Mouse (Mus musculus) embryonic fibroblast, embryonic 13.5 days (primary cell): ENCODE measurements around the gene Slc25a27. TPM values are rescaled to one million over a fixed set of nuclear protein-coding genes. Genes with fewer than 3 reads are reported as not detected.

ENCODE experiments used
- H3K27ac ChIP-seq: 2 replicates; pipeline ENCODE4 v1.5.1; 2012; ENCODE audit warnings: low read length, control low read depth, inconsistent platforms; ENCODE audit not compliant: insufficient read depth
- H3K4me1 ChIP-seq: 2 replicates; pipeline ENCODE4 v1.6.1; 2011; ENCODE audit warnings: low read length; ENCODE audit not compliant: control insufficient read depth, insufficient read depth
- H3K4me3 ChIP-seq: 2 replicates; pipeline ENCODE4 v1.5.1; 2011; ENCODE audit warnings: mild to moderate bottlenecking, control low read depth, low read length; ENCODE audit not compliant: insufficient read depth
- CTCF ChIP-seq: IDR thresholded peaks from 2 replicates; pipeline ENCODE4 v1.5.1; 2011; ENCODE audit warnings: mild to moderate bottlenecking, control low read depth, low read length, moderate library complexity, borderline replicate concordance; ENCODE audit not compliant: insufficient read depth
- POLR2A ChIP-seq: IDR thresholded peaks from 2 replicates; pipeline ENCODE4 v1.6.1; 2011; ENCODE audit warnings: low read depth, mild to moderate bottlenecking, control low read depth, low read length, moderate library complexity
- polyA plus RNA-seq: library from polyadenylated mRNA; stranded (reverse); fragments of >200 nt; gene quantifications from 2 replicates; pipeline ENCODE4 v1.2.4, GENCODE M21; 2011; ENCODE audit warnings: low read depth; ENCODE audit not compliant: missing spikeins, insufficient read length

Slc25a27 gene
- polyA plus RNA-seq, 1 experiment, result 2.7 TPM

DNA sequence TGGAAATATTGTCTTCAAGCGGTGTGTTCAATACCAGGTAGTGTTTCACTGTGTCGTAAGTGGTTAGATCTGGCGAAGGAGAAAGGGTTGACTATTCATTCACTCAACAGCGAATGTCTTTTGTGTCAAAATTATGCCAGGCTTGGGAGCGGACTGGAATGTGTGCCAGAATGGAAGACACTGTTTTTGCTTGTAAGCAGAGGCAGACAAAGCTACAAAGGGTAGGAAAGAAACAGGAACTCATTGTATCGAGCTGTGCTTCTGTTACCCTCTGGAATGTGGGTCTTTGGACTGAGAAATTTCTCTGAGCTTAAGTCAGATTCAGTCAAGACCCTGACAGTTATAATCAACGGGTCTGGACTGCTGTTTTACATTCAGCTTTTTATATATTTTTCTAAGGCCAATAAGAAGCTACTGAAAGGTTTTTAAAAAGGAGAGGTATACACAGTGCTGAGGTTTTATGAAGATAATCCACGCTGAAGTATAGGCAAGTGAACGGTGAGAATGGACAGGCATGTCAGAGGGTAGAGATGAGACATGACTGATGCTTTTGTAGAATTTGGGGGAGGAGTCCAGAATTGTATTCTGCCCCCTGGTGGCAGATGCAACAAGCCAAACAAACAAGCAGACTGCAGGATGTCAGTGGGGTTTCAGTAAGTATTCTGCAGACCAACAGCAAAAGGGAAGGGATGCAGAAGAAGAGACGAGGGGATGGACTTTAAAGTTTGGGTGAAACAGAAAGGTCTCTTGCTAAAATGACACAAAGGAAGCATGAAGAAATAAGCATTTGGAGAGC lies 17.2 kb downstream of the Slc25a27 start:
- TF ChIP-seq POLR2A, result no peak
- TF ChIP-seq CTCF, result no peak
- Histone ChIP-seq H3K27ac (no peak overlapping the region), H3K4me3 (no peak overlapping the region), H3K4me1 (no peaks in the 10 kb centered on the region)

DNA sequence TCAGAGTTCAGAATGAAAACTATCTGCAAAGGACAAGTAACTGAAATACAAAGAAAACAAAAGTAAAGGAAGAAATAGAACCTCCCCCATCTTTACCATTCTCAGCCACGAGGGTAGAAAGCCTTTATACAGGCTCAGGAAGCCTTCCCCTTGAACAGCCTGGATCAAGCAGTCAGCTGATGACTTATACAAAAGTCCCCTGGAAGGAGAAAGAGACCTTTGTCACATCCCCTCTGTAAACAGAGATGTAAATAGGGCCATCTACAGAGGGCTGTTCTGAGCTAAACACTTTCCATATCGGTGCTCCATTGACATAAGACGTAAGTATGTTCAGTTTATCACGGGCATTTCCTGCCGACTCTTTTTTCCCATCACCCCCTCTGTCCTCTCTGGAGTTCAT lies 20.1 kb downstream of the Slc25a27 start:
- Histone ChIP-seq H3K4me1 (0 out of 2 replicates have a peak, but pooled peaks cover 3% of the 10 kb centered on the region), H3K27ac (no peak overlapping the region), H3K4me3 (no peak overlapping the region)
- TF ChIP-seq POLR2A (no peak), CTCF (no peak)

DNA sequence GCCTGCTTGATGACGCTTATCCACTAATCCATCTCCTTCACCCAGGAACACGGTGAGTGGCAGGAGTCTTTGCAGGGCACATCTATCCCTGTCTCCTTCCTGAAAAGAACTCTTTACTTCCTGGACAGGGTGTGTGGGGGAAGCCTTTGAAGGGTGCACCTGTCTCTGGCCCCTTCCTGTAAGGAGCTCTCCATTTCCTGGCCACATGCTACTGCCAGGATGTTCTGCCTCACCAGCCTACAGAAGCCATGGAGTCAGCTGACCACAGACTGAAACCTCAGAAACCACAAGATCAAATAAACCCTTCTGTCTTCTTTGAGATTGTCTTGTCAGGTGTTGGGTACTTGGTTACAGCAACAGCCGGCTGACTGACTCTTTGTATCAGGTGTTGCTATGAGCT lies 21.9 kb downstream of the Slc25a27 start:
- Histone ChIP-seq H3K4me1 (0 out of 2 replicates have a peak, but pooled peaks cover 3% of the 10 kb centered on the region), H3K4me3 (no peak overlapping the region), H3K27ac (no peak overlapping the region)
- TF ChIP-seq POLR2A, result no peak
- TF ChIP-seq CTCF, result no peak

DNA sequence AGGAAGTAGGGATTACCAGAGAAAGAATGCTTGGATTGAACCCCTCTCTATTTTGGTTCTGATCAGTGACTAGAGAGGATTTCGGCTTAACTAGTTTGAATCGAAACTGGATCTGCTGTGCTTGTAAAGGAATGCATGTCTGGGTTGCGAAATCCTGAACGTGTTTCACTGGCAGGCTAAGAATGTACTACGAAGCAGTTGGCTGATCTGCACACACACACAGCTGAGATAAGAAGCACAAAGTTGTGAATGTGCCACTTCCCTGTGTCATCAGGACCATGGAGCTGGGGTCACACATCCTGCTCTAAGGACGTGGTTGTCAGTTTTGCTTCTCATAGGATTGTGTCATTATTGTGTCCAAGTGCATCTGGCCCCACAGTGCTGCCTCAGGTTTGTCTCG lies 22.6 kb downstream of the Slc25a27 start:
- no peak for TF ChIP-seq POLR2A
- TF ChIP-seq CTCF, result no peak
- no peak overlapping the region for H3K27ac ChIP-seq
- H3K4me3 ChIP-seq, result no peak overlapping the region
- 0 out of 2 replicates have a peak, but pooled peaks cover 3% of the 10 kb centered on the region for H3K4me1 ChIP-seq

DNA sequence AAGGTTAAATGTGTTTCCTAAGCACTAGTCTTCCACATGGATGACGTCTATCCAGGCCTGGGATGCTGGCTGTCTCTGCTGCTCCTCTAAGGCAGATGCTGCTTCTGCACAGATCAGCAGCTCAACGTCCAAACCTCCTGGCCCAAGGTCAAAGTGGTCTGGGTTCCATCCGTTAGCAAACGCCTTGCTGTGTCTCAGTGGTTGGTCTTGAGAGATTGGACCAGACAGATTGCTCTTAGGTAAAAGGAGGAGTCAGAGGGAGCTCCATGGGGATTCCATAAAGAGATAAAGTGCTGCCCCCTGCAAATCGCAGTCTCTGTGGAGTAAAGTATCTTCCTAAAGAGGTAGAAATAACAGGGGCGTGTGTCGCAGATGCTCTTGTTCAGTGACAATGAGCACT lies 23.8 kb downstream of the Slc25a27 start:
- no peak for TF ChIP-seq POLR2A
- no peak for TF ChIP-seq CTCF
- Histone ChIP-seq H3K4me1 (0 out of 2 replicates have a peak, but pooled peaks cover 3% of the 10 kb centered on the region), H3K27ac (no peak overlapping the region)

DNA sequence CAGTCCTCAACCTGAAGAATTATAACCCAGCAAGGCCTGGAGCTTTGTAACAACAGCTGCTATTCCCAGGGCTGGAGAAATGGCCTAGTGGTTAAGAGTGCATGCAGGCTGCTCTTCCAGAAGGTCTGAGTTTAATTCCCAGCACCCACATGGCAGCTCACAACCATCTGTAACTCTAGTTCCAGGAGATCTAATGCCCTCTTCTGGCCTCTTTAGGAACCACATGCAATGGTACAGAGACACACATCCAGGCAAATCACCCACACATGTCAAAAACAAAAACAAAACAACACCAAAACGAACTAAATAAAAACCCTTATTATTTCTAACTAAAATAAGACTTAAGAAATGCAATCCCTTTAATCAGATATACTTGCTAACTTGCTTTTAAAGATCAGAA lies 26.2 kb downstream of the Slc25a27 start:
- H3K27ac ChIP-seq, result no peak overlapping the region

More for the DNA sequence above, 23.8 kb downstream of the Slc25a27 start:
- no peak overlapping the region for H3K4me3 ChIP-seq

DNA sequence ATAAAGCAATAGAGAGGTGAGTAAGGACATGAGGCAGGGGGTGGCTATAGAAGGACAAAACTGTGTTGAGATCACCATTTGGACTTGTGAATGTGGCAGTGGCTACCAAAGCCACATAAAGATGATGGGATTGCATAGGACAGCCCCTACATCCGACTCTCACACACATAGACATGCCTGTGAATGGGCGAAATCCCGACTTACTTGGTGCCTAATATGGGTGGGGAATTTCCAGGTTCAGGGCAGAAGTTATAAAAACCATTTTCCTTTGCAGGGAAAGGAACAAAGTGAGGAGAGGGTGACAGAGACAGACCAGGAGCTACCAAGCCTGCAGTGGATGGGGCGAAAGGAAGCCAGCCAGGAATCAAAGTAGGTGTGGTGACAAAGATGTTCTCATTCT lies 29.9 kb downstream of the Slc25a27 start:
- Histone ChIP-seq H3K27ac (no peak overlapping the region), H3K4me3 (no peak overlapping the region), H3K4me1 (no peaks in the 10 kb centered on the region)
- no peak for TF ChIP-seq POLR2A
- TF ChIP-seq CTCF, result no peak

More for the DNA sequence above, 26.2 kb downstream of the Slc25a27 start:
- 0 out of 2 replicates have a peak, but pooled peaks cover 3% of the 10 kb centered on the region for H3K4me1 ChIP-seq
- TF ChIP-seq CTCF (no peak), POLR2A (no peak)
- no peak overlapping the region for H3K4me3 ChIP-seq

DNA sequence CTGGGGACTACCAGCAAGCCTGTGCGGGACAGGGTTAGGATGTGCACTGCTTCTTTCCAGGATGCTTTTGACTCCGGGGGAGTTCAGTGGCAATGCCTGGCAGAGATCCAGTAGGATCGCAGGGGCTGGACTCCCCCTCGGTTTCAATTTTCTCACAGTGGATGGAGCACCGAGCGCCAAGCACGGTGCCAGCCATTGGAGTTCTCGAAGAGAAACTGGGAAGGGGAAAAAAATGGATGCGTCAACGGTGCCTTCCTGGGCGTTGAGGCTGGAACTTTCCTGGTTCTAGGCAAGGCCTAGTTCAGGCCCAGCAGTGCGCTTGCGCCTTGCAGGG lies 36.6 kb downstream of the Slc25a27 start:
- Histone ChIP-seq H3K27ac (no peak overlapping the region), H3K4me3 (no peak overlapping the region), H3K4me1 (no peaks in the 10 kb centered on the region)
- TF ChIP-seq CTCF, result no peak
- TF ChIP-seq POLR2A, result no peak

DNA sequence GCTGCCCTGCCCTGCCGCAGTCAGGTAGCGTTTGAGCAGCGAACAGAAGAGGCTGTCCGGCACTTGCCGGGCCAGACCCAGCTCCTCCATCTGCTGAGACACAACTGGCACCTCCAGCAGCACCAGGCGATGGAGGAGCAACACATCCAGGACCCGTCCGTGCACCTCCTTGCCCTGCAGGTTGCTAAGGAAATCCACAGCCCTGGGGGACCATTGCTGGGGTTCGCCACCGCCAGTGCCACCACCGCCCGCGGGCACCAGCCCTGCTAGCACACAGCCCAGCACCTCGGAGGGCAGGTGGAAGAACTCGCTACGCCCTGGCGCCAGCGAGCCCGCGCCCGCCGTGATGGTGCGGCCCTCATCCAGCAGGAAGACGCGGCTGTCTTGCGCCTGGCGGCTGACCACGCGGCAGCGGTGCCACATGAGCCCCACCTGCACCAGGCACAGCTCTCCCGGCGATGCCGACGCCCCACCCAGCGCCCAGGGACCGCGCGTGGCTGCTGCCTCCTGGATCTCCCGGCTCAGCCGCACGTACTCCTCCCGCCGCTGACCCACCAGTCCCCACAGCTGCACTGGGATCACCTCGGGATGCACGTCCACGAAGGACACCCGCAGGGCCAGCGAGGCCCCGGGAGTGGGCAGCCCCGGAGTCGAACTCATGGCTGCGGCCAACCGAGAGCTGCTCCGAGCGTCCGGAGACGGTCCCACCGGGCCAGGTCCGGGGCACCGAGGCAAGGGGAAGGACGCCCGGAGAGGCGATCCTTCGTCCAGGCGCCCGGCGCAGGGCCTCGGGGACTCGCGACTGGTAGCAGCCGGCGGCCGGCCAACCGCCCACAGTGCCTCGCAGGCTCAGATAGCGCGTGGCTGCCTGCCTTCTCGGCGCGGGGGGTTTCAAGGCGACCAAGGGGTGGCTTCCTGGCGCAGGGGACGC lies 37.3 kb downstream of the Slc25a27 start, which contains the start of gene Tdrd6:
Gene Tdrd6 (minus strand): TSS at position 804 of the 931 bp plus-strand sequence.
- no peak within 1 kb of the TSS for H3K27ac ChIP-seq
- no peak for TF ChIP-seq CTCF
- no peak for TF ChIP-seq POLR2A

More for the DNA sequence above, 37.3 kb downstream of the Slc25a27 start, which contains the start of gene Tdrd6:
- Histone ChIP-seq H3K4me1 (no peaks in the 10 kb centered on the region), H3K4me3 (no peak within 1 kb of the TSS)
